Mouse (Mus musculus) myocyte (in vitro differentiated cells): Measurements from ENCODE around the gene Arid3b.

Experiments
- MAX ChIP-seq: IDR thresholded peaks from one replicate; pipeline ENCODE4 v1.6.1; 2011; ENCODE audit warnings: low read depth, mild to moderate bottlenecking, control low read depth
- POLR2A ChIP-seq: IDR thresholded peaks from one replicate; pipeline ENCODE4 v1.6.1; 2011; ENCODE audit warnings: low read depth, mild to moderate bottlenecking, control low read depth, moderate library complexity; ENCODE audit not compliant: insufficient read length
- POLR2AphosphoS2 ChIP-seq: IDR thresholded peaks from one replicate; pipeline ENCODE4 v1.6.1; 2011; ENCODE audit warnings: low read depth, control low read depth; ENCODE audit not compliant: insufficient read length
- REST ChIP-seq: IDR thresholded peaks from one replicate; pipeline ENCODE4 v1.6.1; 2011; ENCODE audit warnings: mild to moderate bottlenecking, control low read depth, moderate library complexity; ENCODE audit not compliant: insufficient read depth, insufficient read length
- TCF12 ChIP-seq: IDR thresholded peaks from one replicate; pipeline ENCODE4 v1.6.1; 2011; ENCODE audit warnings: mild to moderate bottlenecking, control low read depth; ENCODE audit not compliant: poor library complexity, insufficient read depth, severe bottlenecking

DNA sequence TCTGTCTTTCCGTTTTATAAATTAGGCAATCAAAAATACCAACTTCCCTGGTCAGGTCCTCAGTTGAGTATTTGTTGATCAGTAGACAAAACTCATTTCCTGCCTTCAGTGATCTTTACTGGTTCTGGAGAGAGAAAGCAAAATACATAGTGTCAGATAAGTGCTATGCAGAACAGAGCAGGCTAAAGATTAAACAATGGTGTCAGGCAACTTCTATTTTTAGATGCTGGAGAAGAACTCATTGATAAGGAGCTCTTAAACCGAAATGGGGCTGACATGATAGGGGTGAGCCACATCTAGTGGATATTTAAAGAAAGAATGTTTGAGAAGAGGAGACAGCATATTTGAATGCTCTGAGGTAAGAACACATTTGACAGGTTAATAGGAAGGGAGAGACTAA, 2.4 kb upstream of the Arid3b start:
- TF ChIP-seq POLR2AphosphoS2, result no peak
- no peak for TF ChIP-seq TCF12
- no peak for TF ChIP-seq POLR2A
- TF ChIP-seq MAX, result no peak
- no peak for TF ChIP-seq REST
